Mouse (Mus musculus) testis, adult 2 months (tissue): Measurements from ENCODE around the gene Yif1a. TPM values are rescaled to one million over a fixed set of nuclear protein-coding genes. Genes with fewer than 3 reads are reported as not detected.

Experiments used
- H3K27ac ChIP-seq: fragments of 200-500 bp; 2 replicates; pipeline ENCODE4 v1.5.1; 2012; ENCODE audit warnings: low read depth, low read length; ENCODE audit not compliant: control insufficient read depth, insufficient read depth
- H3K27me3 ChIP-seq: fragments of 200-500 bp; 2 replicates; pipeline ENCODE4 v1.6.1; 2012; ENCODE audit warnings: mild to moderate bottlenecking, low read length, moderate library complexity; ENCODE audit not compliant: control insufficient read depth, insufficient read depth
- H3K36me3 ChIP-seq: fragments of 200-500 bp; 2 replicates; pipeline ENCODE4 v1.6.1; 2012; ENCODE audit warnings: mild to moderate bottlenecking, low read length; ENCODE audit not compliant: control insufficient read depth, insufficient read depth
- H3K4me1 ChIP-seq: fragments of 200-500 bp; 2 replicates; pipeline ENCODE4 v1.6.1; 2012; ENCODE audit warnings: low read length; ENCODE audit not compliant: control insufficient read depth, insufficient read depth
- H3K4me3 ChIP-seq: fragments of 200-500 bp; 2 replicates; pipeline ENCODE4 v1.5.1; 2012; ENCODE audit warnings: low read depth, mild to moderate bottlenecking, low read length, moderate library complexity, mixed read lengths; ENCODE audit not compliant: control insufficient read depth
- CTCF ChIP-seq: fragments of 200-500 bp; IDR thresholded peaks from 2 replicates; pipeline ENCODE4 v1.5.1; 2012; ENCODE audit warnings: low read depth, mild to moderate bottlenecking, inconsistent platforms, low read length, moderate library complexity; ENCODE audit not compliant: control insufficient read depth, insufficient read depth, insufficient replicate concordance
- POLR2A ChIP-seq: fragments of 200-500 bp; IDR thresholded peaks from 2 replicates; pipeline ENCODE4 v1.6.1; 2012; ENCODE audit warnings: low read depth, mild to moderate bottlenecking, inconsistent platforms, low read length, moderate library complexity; ENCODE audit not compliant: control insufficient read depth
- polyA plus RNA-seq: library from polyadenylated mRNA; depleted of rRNA; stranded (reverse); fragments of >200 nt; gene quantifications from 2 replicates; pipeline ENCODE4 v1.2.3, GENCODE M21; 2012

Yif1a gene
- polyA plus RNA-seq, 1 experiment, result 144 TPM

DNA sequence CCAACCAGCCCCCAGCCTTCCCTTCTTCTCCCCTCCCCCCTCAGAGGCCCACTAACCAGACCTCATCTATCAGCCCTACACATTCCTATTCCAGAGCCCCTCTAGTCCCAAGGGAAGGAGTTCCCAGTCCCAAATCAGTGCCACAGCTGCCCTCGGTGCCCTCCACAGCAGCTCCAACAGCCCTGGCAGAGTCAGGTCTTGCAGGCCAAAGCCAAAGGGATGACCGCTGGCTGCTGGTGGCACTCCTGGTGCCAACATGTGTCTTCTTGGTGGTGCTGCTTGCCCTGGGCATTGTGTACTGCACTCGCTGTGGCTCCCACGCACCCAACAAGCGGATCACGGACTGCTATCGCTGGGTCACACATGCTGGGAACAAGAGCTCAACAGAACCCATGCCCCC lies 18.4 kb upstream of the Yif1a start:
- TF ChIP-seq POLR2A, result no peak
- no peak for TF ChIP-seq CTCF
- no peaks in the 10 kb centered on the region for H3K27me3 ChIP-seq
- peak overlapping the region; percentile 28 for H3K4me3 ChIP-seq
- no peaks in the 10 kb centered on the region for H3K36me3 ChIP-seq
- H3K4me1 ChIP-seq, result peaks cover 35% of the 10 kb centered on the region
- H3K27ac ChIP-seq, result no peak overlapping the region

DNA sequence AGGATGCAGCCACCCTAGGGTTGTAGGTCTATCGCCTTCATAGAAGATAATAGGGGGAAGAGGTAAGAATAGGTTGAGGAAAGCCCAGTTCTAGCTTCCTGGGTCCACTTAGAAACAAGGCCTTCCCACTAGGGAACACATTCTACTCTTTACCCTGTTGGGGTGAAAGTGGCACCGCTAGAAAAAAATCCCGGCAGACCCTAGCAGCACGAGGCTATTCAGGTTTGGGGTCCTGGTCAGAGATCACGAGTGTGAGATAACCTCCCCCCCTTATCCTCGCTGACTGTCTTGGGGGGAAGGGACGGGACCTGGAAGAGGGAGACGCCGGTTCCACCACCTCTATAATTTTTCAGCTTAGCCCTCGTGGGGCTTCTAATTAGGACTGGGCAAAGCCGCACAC lies 17.3 kb upstream of the Yif1a start:
- TF ChIP-seq CTCF (no peak), POLR2A (no peak)
- H3K36me3 ChIP-seq, result no peaks in the 10 kb centered on the region
- peaks cover 35% of the 10 kb centered on the region for H3K4me1 ChIP-seq
- peak overlapping the region; percentile 83 for H3K4me3 ChIP-seq
- H3K27ac ChIP-seq, result no peak overlapping the region
- H3K27me3 ChIP-seq, result no peaks in the 10 kb centered on the region

DNA sequence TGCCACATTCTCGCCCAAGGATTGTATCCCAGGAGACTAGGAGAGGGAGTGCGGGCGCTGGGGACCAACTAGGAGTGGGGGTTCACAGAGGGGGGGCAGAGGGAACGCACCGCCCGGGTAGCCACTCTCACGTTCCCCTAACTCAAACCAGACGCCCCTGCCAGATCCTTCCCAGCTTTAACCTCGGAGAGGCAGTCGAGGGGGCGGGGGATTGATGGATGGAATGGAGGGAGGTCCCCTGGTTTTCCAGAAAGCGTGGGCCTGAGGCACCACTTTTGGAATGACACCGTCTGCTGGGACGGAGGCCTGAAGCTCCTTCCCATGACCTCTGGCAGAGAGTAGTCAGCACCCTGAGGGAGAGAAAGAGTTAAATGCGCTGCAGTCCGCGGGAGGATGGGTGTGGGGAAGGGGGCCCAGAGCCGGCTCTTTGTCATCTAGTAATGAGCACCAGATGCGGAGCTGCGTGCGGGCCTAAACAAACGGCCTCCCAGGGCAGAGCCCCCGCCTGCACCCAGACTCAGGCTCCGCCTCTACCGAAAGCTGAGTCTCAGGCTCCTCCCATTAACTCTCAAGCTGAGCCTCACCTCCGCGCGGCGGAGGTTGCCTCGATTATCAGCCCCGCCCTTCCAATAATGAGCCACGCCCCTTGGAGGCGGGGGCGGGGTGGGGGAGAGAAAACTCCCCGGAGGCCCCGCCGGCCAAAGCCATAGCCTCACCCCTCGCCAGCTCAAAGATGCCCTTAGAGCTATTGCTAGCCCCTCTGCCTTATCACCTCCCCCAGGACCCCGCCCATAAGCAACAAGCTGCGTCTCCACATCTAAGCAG lies 16.6 kb upstream of the Yif1a start:
- Histone ChIP-seq H3K27me3 (no peaks in the 10 kb centered on the region), H3K4me1 (peaks cover 35% of the 10 kb centered on the region), H3K27ac (no peak overlapping the region), H3K36me3 (no peaks in the 10 kb centered on the region), H3K4me3 (peak overlapping the region; percentile 83)
- TF ChIP-seq CTCF (no peak), POLR2A (peak; percentile 29; the same call in 1 of the 2 replicates)

DNA sequence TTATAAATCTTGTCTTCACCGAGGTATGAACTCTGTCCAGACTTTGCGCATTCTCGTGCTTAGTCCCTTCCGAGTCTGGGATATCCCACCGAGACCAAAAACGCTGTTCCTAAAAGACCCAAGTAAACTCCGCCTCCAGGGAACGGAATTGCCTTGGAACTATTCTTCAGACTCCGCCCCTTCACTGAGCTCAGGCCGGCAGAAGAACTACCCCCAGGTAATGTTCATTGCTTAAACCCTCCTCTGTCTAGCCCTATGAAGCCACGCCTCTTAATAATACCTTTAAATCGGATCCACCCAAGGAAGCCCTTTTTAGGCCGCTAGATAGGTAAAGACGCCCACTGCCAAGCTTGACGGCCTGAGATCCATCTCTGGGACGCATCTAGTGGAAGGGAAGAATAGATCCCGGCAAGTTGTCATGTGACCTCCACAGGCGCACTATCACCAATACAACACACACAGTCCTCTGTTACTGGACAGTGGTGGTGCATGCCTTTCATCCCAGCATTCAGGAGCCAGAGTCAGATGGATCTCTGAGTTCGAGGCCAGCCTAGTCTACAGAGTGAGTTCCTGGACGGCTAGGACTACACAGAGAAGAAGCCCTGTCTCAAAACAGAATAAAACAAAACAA lies 15.8 kb upstream of the Yif1a start:
- H3K27me3 ChIP-seq, result no peaks in the 10 kb centered on the region
- no peak overlapping the region for H3K27ac ChIP-seq
- no peaks in the 10 kb centered on the region for H3K36me3 ChIP-seq
- TF ChIP-seq POLR2A, result no peak
- TF ChIP-seq CTCF, result no peak
- H3K4me1 ChIP-seq, result peaks cover 29% of the 10 kb centered on the region
- H3K4me3 ChIP-seq, result peak overlapping the region; percentile 83

DNA sequence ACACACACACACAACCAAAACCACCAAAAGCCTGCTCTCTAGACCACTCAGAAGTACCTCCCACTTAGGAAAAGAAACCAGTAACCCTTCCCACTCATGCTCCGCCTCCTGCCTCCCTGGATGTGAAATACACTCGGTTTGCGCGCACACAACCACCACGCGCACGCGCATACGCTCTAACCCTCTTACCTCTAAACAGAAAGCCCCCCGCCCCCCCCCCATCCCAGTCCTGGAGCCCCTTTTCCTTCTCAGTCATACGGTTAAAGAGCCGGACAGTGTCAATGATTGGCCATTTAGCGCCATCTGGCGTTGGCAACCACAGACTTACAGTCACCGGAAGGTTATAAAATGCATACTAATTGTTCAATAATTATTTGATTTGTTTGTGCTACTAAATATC lies 15.3 kb upstream of the Yif1a start:
- Histone ChIP-seq H3K4me3 (peak overlapping the region; percentile 83), H3K36me3 (no peaks in the 10 kb centered on the region), H3K27me3 (no peaks in the 10 kb centered on the region), H3K27ac (no peak overlapping the region), H3K4me1 (peaks cover 29% of the 10 kb centered on the region)
- TF ChIP-seq POLR2A, result no peak
- 0 out of 2 replicates have a peak, but pooled peaks have one; percentile 10 for TF ChIP-seq CTCF

DNA sequence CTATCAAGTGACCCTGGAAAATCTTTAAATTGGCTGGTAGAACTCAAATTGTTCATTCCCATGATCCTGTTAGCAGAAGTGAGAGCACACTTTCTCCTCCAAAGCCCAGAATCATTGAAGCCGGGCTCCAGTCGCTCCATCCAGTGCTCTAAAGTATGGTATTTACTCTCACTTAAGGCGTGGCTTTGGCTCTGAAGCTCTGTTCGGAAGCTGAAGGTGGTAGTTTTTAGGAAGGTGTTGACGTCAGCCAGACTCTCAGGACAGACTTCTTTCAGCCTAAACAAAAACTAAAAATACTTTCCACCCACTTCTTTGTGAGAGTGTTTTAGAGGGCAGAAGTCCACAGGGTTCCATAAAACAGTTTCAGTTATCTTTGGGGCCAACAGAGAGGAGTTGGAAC lies 14.8 kb upstream of the Yif1a start:
- no peaks in the 10 kb centered on the region for H3K27me3 ChIP-seq
- H3K27ac ChIP-seq, result no peak overlapping the region
- H3K4me1 ChIP-seq, result peaks cover 24% of the 10 kb centered on the region
- no peak for TF ChIP-seq CTCF
- no peak for TF ChIP-seq POLR2A
- H3K36me3 ChIP-seq, result no peaks in the 10 kb centered on the region
- H3K4me3 ChIP-seq, result peak overlapping the region; percentile 14

DNA sequence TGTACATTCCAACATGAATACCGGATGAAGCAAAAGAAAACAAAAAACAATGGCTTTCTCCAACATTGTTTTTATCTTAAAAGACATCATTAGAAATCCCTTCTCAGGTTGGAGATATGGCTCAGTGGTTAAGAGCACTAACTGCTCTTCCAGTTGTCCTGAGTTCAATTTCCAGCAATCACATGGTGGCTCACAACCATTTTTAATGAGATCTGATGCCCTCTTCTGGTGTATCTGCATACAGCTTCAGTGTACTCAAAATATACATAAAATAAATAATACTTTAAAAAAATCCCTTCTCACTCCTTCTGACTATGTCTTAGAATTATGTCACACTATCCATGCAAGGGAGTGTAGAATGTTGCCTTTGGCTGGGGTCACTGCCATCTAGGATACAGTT lies 9.1 kb upstream of the Yif1a start:
- TF ChIP-seq POLR2A (no peak), CTCF (no peak)
- Histone ChIP-seq H3K36me3 (no peaks in the 10 kb centered on the region), H3K27me3 (no peaks in the 10 kb centered on the region; the same call in 1 of the 2 replicates)

More for the DNA sequence above, 9.1 kb upstream of the Yif1a start:
- no peaks in the 10 kb centered on the region; the same call in 1 of the 2 replicates for H3K4me1 ChIP-seq
- H3K27ac ChIP-seq, result no peak overlapping the region
- no peak overlapping the region for H3K4me3 ChIP-seq
